Mouse (Mus musculus): ENCODE measurements around the gene Frmd5.
A peak's percentile ranks its signal among the peaks of the same experiment; 100 is the strongest.

Frmd5 gene

DNA sequence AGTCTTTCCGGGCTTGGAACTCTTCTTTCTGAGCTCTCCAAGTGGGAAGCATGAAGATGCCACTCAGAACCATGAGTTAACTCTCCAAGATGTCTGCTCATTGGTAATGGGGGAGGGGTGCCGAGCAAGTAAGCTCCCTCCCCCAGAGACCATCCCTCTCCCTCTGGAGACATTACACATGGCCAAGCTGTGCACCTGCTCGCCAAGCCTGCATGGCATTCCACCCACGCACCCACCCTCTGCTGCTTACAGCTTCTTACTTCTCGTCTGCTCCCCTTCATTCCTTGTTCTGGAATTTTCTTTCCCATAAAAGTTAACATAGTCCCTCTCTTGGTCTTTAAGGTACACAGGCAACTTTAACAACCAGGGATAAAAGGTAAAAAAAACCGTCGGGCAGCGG lies 123.3 kb downstream of the Frmd5 start:
- DNase-seq (ENCODE audit: low spot score in 2 of 2): no peak

GRCm38 (mm10) chr2:121682361-121682760 lies 124.5 kb downstream of the Frmd5 start:
- no peak for DNase-seq (ENCODE audit: low spot score in 2 of 2)

GRCm38 (mm10) chr2:121679711-121680110 lies 127.2 kb downstream of the Frmd5 start:
- no peak for DNase-seq (ENCODE audit: low spot score in 2 of 2)

- DNase-seq (ENCODE audit: low spot score in 2 of 2): no peak
Measured at GRCm38 (mm10) chr2:121677649-121677986, 129.3 kb downstream of the Frmd5 start.

DNA sequence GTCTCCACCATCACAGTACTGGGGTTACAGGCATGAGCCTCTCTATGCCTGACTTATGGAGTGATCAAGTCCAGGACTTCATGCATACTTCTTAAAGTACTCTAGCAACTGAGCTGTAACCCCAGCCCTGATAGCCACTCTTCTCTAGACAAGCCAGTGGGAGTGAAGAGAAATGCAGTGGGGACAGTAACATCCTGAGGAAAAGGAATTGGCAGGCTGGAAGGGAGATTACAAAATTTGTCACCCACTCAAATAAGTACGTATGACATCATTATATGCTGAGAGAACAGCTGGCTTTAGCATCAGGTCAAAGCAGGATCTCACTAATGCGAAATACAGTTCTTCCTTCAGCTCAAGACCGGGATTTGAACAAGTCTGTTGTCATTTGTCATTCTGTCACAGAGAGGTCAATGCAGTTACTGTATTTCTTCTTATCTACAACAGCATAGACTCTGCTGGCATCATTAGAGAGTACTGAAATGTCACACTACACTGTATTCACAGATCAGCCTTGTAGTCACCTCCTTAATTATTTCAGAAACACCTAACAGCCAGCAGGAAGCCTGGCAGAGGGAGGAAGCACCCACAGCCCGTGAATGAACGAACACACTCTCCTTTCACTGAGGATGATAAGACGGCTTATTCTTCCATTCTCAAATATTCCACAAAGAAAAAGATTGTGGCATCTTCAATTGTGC lies 129.8 kb downstream of the Frmd5 start:
- DNase-seq (ENCODE audit: low spot score in 2 of 2): no peak

- DNase-seq (ENCODE audit: low spot score in 2 of 2): no peak
Measured at GRCm38 (mm10) chr2:121675895-121676294, 131.0 kb downstream of the Frmd5 start.

DNA sequence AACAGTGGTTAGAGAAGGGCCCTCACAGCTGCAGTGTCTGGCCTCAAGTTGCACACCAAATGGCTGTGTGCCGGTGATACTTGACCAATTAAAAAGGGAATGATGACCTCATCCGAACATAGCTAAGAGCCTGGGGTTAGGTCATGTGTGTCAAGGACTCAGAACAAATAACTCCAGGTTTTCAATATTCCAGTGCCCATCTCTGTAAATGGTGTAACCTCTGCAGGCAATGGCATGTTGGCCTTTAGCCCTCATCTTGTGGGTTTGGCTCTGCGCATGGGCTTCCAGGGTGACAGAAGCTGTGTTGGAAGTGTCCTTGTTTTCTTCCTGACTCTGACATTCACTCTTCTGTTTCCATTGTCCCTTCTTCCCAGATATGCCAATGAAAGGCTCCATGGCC lies 131.8 kb downstream of the Frmd5 start:
- no peak for DNase-seq (ENCODE audit: low spot score in 2 of 2)

- DNase-seq (ENCODE audit: low spot score in 2 of 2): no peak
Measured at GRCm38 (mm10) chr2:121674211-121674610, 132.7 kb downstream of the Frmd5 start.

- no peak for DNase-seq (ENCODE audit: low spot score in 2 of 2)
Measured at GRCm38 (mm10) chr2:121669846-121670245, 137.0 kb downstream of the Frmd5 start.

- no peak for DNase-seq (ENCODE audit: low spot score in 2 of 2)
Measured at GRCm38 (mm10) chr2:121668256-121668655, 138.6 kb downstream of the Frmd5 start.

GRCm38 (mm10) chr2:121661160-121661502 lies 145.8 kb downstream of the Frmd5 start:
- DNase-seq (ENCODE audit: low spot score in 2 of 2): no peak

DNA sequence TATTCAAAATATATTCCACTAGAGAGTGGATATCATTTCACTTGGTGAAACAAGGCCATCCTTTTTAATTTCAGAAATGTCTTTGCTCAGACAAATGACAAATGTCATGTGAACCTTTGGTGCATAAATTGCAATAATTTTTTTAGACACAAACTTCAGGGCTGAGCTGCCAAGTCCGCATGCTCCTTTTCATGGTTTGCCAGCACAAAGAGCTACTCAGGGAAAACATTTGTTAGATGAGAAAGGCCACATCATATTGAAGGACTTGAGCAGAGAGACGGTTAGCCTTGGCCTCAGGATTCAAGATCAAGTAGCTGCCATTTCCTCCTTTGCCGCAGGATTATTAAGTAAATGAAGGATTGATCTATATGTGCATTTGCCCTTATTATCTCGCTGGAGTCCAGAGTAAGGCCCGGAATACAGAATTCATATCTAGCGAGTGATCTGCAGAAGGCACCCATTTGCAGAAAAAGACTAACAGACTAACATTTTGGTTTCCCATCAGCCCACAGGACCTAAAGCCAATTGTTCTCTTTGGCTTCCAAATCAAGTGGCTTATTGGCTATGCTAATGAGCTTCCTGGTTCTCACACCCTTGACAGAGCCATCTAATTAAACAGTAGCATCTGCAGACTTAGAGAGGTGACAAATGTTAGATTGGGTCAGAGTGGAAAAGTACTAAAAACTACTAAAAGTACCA lies 146.3 kb downstream of the Frmd5 start:
- no peak for DNase-seq (ENCODE audit: low spot score in 2 of 2)

- DNase-seq (ENCODE audit: low spot score in 2 of 2): peak in 1 of 2 experiments; percentile 14
Measured at GRCm38 (mm10) chr2:121659350-121659749, 147.5 kb downstream of the Frmd5 start.

DNA sequence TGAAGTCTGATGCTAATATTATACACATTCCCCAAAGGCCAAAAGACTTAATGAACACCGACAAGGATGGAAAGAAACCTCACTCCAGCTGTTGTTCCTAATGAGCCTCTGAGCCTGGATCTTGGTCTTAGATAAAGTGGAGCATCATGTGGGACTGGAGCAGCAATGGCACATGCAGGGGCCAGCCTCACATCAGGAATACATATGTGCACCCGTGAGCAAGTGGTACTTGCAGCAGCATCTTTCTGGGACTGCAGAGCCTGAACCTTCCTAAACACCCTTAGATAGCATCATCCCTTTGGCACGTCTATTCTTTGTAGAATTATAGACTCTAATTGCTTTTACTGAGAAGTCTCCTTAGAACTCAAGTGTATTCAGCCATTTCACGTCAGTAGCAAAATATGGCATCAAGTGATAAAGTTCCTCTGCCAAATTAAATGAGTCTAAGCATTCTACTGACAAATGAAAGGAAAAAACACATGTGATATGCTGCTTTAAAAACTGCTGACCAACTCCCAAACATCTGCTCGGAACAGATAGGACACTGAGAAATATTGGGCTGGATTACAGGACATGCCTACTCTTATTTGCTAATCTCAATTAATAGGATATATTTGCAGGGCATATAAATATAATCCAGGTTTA lies 148.6 kb downstream of the Frmd5 start:
- no peak for DNase-seq (ENCODE audit: low spot score in 2 of 2)

DNA sequence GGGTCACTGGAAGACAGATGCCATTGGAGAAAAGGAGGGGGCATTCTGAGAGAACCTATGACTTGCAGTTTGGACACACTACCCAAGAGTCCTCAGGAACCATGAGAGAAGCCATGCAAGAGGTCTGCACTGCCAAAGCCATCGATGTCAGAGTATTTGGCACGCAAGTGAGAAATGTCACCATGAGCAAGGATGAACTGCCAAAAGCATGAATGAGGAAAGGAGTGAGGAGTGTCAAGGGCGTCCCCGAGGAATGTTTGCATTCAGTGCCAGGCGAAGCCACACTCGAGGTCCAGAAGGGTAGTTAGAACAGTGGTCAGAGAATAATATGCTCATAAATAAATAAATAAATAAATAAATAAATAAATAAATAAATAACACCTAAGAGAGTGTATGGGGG lies 150.9 kb downstream of the Frmd5 start:
- DNase-seq (ENCODE audit: low spot score in 2 of 2): no peak

GRCm38 (mm10) chr2:121655106-121655505 lies 151.8 kb downstream of the Frmd5 start:
- no peak for DNase-seq (ENCODE audit: low spot score in 2 of 2)

DNA sequence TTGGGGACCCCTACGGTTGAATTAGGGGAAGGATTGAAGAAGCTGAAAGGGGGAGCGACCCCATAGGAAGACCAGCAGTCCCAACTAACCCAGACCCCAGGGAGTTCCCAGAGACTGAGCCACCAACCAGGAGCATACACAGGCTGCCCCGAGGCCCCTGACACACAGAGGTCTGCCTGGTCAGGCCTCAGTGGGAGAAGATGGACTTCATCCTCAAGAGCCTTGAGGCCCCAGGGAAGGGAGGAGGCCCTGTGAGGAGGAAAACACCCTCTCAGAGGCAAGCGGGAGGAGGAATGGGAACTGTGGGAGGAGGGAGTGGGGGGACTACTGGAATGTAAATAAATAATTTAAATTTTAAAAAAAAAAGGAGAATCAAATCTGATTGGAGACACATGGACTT lies 160.4 kb downstream of the Frmd5 start:
- DNase-seq (ENCODE audit: low spot score in 2 of 2): no peak

DNA sequence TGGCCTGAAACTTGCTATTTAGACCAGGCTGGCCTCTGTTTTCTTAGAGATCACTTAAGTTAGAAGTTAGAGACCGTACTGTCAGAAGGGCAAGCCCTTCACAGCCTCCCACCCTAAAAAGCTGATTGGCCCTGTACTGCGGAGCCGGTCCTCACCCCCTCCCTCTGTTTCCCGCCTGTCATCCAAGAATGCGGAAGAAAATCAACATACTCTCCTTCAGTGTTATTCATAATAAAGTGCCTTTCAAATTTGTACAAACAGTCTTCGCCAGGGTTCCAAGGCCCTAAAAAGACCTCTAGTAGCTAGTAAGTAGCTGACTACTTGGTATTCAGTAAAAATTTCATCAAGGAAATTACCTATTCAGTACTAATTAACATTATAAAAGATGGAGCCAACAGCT lies 164.0 kb downstream of the Frmd5 start:
- DNase-seq (ENCODE audit: low spot score in 2 of 2): no peak

GRCm38 (mm10) chr2:121632091-121632490 lies 174.8 kb downstream of the Frmd5 start:
- DNase-seq (ENCODE audit: low spot score in 2 of 2): no peak

DNA sequence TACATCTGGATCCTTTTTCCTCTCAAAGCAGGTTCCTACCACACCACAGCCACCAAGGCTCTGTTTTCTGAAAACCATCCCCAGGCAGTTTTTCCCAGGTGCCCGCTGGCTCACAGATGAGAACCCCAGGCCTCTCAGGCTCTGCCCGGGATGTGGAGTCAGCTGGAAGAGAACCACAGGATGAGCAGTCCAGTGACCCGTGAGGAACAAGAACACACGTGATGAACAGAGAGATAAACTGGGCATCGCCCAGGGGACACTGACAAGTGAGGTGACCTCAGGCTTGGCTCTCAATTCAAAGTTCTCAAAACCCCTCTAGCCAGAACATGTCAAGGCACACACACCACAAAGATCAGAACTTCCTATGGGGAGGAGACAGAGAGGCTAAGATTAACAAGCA lies 176.6 kb downstream of the Frmd5 start:
- no peak for DNase-seq (ENCODE audit: low spot score in 2 of 2)

- DNase-seq (ENCODE audit: low spot score in 2 of 2): no peak
Measured at GRCm38 (mm10) chr2:121628290-121628689, 178.6 kb downstream of the Frmd5 start.

GRCm38 (mm10) chr2:121625901-121626300 lies 181.0 kb downstream of the Frmd5 start:
- no peak for DNase-seq (ENCODE audit: low spot score in 2 of 2)

Measured in spleen, postnatal 10 days (tissue).